15 mouse cellular contexts compared by ENCODE assay signal in the genomic region with DNA sequence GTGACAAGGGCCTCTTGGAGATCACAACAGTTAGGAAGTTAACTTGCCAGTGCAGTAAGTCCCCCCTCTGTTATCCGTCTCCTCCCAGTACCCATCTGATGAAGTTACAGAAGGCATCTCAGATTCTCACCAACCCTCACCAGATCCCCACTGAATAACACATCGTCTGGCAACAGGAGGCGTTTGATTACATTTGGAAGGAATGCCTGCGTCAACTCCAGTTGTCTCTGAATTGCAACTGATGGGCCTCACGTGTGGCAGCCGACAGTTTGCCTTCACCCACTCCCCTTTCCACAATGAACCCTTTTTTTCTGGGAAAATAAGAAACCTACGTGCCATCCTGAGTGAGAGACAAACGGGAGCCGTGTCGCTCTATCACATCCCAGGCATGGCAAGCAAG.
DNase-seq lines count a peak whose midpoint lies in the region; ATAC-seq lines count a peak whose summit lies in the region.
"Had no signal": no experiment of that assay in that cellular context is flagged by ENCODE, and none has a peak within 500 bp of the region (broad histone marks: within the 10 kb centered on the region; RNA-seq: fewer than 3 reads in every experiment).

No protein-coding gene starts in this region.

- ATAC-seq in frontal cortex, adult (ENCODE audit: low TSS enrichment): peak; percentile 85

- DNase-seq in frontal cortex, postnatal 25 days (ENCODE audit: low spot score in 2 of 2): no peak
- peak; percentile 69 for DNase-seq in brain, adult 2 months (ENCODE audit: low read depth, low spot score)
- peak; percentile 45 for DNase-seq in layer of hippocampus, adult 11-12 months (ENCODE audit: low spot score)
- peak; percentile 29 to 55 for DNase-seq in layer of hippocampus, postnatal 36 days
- DNase-seq in lung, postnatal 25 days (ENCODE audit: low spot score): no peak
- DNase-seq in embryo, embryonic 11 days: no peak
- DNase-seq: adrenal gland, adult 2 months; cerebellum, adult 11-12 months; cerebellum, postnatal 36 days; gastrocnemius, postnatal 36 days; heart, postnatal 14 days; liver; lung, adult 18-20 months; thymus, postnatal 14 days had no signal

Comparison
In these comparisons a context has a peak if more than half of its experiments do, and no peak if none do; other contexts are left out.
1. DNase-seq: peak in brain, adult 2 months (single experiment), layer of hippocampus, adult 11-12 months (single experiment) and layer of hippocampus, postnatal 36 days (2 of 2); none in frontal cortex, postnatal 25 days (0 of 2), lung, postnatal 25 days (single experiment) and embryo, embryonic 11 days (single experiment).